Mouse (Mus musculus): ENCODE results near the gene Lpcat2. TPM values are rescaled to one million over a fixed set of nuclear protein-coding genes. Genes with fewer than 3 reads are reported as not detected.
"Not testable (repeated sequence)": the region's sequence is repeated elsewhere in the genome, so short reads cannot be mapped to it uniquely, and the experiment has no call there.

Gene Lpcat2
- polyA plus RNA-seq, 1 experiment from 2014 or later: 29.4 TPM

DNA sequence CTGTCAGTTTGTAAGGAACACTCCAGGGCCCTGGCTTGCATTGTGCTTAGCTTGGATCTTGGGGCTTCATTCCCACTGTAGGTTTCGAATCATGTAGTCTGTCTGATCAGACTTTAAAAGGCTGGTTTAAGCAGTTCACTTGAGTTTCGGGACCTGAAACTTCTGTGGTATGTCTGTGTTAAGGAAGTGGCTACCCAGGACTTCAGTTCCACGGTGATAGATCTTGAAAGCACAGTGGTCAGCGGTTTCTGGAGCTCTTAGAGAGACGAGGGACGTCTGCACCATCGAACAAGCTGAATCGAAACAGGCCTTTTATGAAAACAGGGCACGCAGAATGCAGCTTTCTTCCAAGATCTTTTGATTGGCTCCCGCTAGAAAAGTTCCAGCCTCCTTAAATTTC lies 20.7 kb downstream of the Lpcat2 start:
- Histone ChIP-seq H3K79me2 (ENCODE audit: inconsistent target) (no peaks in the 10 kb centered on the region), H3K27ac (0 out of 2 replicates have a peak overlapping the region, but pooled peaks have one; percentile 12), H3K36me3 (ENCODE audit: inconsistent target) (peaks cover 30% of the 10 kb centered on the region), H3K4me3 (ENCODE audit: inconsistent target) (no peak overlapping the region)
- WGBS (ENCODE audit: missing documents): 8% methylated on average over 10 of the region's 10 CpGs

DNA sequence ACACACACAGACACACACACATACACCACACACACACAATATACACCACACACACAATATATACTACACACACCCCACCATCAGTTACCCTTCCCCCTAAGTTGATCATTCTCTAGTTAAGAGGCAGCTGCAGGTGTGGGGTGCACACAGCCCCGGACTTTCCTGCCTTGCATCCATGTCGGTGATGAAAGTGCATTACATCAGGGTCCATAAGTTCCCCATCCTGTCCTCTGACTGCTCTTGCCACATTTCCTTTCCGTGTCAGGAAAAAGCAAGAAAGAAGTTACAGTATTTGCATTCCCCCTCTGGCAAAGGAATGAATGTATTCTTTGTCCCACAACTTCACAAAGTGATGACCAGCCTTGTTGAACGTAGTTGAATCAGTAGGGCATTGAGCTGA lies 26.1 kb downstream of the Lpcat2 start:
- WGBS (ENCODE audit: missing documents): 17% methylated on average over 4 of the region's 4 CpGs
- no peak overlapping the region for H3K4me3 ChIP-seq (ENCODE audit: inconsistent target)
- no peak overlapping the region for H3K27ac ChIP-seq
- H3K36me3 ChIP-seq (ENCODE audit: inconsistent target): peaks cover 33% of the 10 kb centered on the region
- no peaks in the 10 kb centered on the region for H3K79me2 ChIP-seq (ENCODE audit: inconsistent target)

DNA sequence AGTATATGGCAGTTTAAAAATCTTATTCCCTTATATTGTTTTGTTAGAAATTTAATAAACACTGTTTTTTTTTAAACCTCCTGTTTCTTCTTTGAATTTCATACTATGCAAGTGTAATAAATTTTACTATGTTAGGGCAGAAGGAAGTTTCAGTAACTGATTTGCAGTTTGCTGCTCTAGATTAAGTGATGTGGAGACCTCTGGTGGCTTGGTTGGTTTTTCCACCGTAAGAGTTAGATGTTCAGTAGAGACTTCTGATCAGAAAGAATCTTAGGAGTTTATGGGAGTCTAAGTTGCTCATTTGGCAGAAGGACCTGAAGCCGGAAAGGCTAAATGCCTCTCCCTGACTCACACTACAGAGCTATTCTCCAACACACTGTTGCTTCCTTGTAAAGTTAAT lies 28.6 kb downstream of the Lpcat2 start:
- Histone ChIP-seq H3K27ac (no peak overlapping the region), H3K36me3 (ENCODE audit: inconsistent target) (peaks cover 43% of the 10 kb centered on the region), H3K4me3 (ENCODE audit: inconsistent target) (no peak overlapping the region), H3K79me2 (ENCODE audit: inconsistent target) (no peaks in the 10 kb centered on the region)
- WGBS (ENCODE audit: missing documents): 57% methylated on average over 2 of the region's 2 CpGs

DNA sequence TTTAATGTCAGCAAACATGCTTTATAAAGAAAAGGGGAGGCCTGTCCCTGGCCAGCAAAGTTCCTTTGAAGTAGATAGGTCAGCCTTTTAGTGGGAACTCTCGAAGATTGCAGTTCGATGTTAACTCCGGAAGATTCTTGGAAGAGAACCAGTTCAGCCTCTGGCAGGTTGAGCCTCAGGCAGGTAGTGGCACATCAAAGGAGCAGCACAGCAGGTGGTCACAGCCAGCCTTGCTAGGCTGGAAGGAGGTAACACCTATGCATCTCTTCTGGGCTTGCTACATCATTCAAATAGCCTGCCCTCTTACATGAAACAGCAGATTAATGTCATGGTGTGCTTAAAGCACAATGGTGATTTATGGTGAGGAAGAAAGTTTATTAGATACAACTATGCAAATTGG lies 37.1 kb downstream of the Lpcat2 start:
- H3K36me3 ChIP-seq (ENCODE audit: inconsistent target): peaks cover 64% of the 10 kb centered on the region
- 97% methylated on average over 3 of the region's 3 CpGs for WGBS (ENCODE audit: missing documents)
- not testable (repeated sequence) for H3K27ac ChIP-seq; H3K4me3 ChIP-seq (ENCODE audit: inconsistent target); H3K79me2 ChIP-seq (ENCODE audit: inconsistent target)

DNA sequence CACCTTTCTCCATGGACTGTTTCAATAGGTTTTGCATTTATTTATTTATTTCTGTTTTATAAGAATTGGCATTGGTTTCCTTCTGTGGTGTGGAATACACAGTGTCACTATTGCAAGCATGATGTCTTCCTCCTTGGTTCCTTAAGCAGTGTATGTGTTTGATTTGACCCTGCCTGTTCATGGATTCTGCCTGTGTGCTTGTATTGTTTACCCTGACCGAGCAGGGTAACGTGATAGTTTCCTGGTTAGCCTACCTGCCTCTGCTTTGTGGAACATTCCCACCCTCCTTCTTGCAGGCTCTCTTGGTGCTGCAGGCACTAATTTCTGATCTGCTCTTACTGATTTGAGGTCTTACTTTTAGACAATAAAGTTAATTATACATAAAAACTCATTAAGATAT lies 38.7 kb downstream of the Lpcat2 start:
- H3K27ac ChIP-seq: no peak overlapping the region
- H3K36me3 ChIP-seq (ENCODE audit: inconsistent target): peaks cover 69% of the 10 kb centered on the region
- no peaks in the 10 kb centered on the region for H3K79me2 ChIP-seq (ENCODE audit: inconsistent target)
- no peak overlapping the region for H3K4me3 ChIP-seq (ENCODE audit: inconsistent target)
- WGBS (ENCODE audit: missing documents): 91% methylated on average over 2 of the region's 2 CpGs

DNA sequence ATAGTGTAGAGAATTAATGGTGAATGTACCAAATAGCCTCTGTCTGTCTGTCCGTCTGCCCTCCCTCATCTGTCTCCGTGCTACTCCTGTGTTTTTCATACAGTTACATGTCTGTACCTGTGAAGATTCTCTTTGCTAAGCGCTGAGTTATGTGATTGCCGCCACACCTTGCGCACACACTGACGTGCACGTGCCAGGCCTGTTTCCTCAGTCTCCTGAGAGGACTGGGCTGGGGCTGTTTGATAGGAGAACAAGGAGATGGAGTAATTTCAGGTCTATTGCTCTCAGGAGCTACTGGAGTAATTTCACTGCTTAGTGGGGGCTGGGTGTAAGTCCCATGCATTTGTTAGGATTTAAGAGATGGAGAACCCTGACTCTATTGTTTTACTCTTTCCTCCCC lies 39.9 kb downstream of the Lpcat2 start:
- 93% methylated on average over 7 of the region's 7 CpGs for WGBS (ENCODE audit: missing documents)

DNA sequence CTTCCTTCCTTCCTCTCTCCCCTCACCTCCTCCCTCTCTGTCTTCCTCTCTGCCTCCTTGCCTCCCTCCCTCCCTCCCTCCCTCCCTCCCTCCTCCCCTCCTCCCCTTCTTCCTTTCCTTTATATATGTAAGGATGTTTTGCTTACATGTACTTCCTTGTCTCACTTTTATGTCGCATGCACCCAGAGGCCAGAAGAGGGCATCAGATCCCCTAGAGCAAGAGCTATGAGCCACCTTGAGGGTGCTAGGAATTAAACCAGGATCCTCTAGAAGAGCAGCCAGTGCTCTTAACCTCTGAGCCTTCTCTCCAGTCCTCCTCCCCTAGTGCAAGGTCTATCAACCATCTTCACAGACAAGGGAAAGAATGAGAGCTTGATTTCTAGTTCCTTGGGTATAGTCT lies 40.9 kb downstream of the Lpcat2 start:
- Histone ChIP-seq H3K4me3 (ENCODE audit: inconsistent target) (no peak overlapping the region), H3K27ac (no peak overlapping the region), H3K79me2 (ENCODE audit: inconsistent target) (no peaks in the 10 kb centered on the region), H3K36me3 (ENCODE audit: inconsistent target) (peaks cover 47% of the 10 kb centered on the region)
- WGBS (ENCODE audit: missing documents): 100% methylated on average over 1 of the region's 1 CpGs

More for the DNA sequence above, 39.9 kb downstream of the Lpcat2 start:
- Histone ChIP-seq H3K4me3 (ENCODE audit: inconsistent target) (no peak overlapping the region), H3K79me2 (ENCODE audit: inconsistent target) (no peaks in the 10 kb centered on the region), H3K36me3 (ENCODE audit: inconsistent target) (peaks cover 57% of the 10 kb centered on the region), H3K27ac (no peak overlapping the region)

DNA sequence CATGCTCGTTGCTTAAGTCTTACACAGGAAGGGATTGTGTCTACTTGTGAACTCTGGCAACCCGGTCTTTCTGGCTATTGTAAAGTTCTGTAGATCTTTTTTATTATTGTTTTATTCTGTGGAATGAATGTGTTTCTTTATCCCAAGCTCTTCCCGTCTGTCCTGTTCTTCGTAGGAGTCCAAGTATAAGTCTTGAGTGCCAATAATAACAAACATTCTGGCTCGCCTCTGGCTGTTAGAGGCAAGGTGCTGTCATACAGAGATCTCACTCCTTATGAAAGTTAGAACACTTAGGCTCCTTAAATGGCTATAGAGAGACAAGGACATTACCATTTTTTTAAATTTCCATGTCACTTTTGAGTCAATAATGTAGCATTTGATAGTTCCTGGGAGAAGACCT lies 41.5 kb downstream of the Lpcat2 start:
- Histone ChIP-seq H3K4me3 (ENCODE audit: inconsistent target) (no peak overlapping the region), H3K36me3 (ENCODE audit: inconsistent target) (peaks cover 47% of the 10 kb centered on the region), H3K79me2 (ENCODE audit: inconsistent target) (no peaks in the 10 kb centered on the region), H3K27ac (no peak overlapping the region)
- WGBS (ENCODE audit: missing documents): 93% methylated on average over 5 of the region's 5 CpGs

DNA sequence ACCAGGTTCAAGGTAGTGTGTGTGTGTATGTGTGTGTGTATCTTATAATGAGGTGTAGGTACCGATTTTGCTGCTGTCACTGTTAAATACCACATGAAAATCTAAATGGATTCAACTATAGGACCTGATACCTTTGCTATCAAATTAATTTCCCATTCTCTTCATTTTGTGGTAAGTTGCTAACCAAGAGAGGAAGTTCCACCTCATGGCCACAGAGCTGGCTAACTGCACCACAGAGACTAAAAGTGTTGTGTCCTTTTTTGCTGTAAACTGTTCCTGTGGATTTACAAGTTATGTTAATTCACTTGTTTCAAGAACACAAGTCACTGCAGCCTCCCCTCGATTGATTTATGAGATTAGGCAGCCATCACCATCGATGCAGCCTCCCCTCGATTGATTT lies 42.7 kb downstream of the Lpcat2 start:
- H3K4me3 ChIP-seq (ENCODE audit: inconsistent target): no peak overlapping the region
- WGBS (ENCODE audit: missing documents): 47% methylated on average over 4 of the region's 4 CpGs
- no peaks in the 10 kb centered on the region for H3K79me2 ChIP-seq (ENCODE audit: inconsistent target)
- H3K27ac ChIP-seq: no peak overlapping the region
- H3K36me3 ChIP-seq (ENCODE audit: inconsistent target): peaks cover 48% of the 10 kb centered on the region; the same call in 1 of the 2 replicates

DNA sequence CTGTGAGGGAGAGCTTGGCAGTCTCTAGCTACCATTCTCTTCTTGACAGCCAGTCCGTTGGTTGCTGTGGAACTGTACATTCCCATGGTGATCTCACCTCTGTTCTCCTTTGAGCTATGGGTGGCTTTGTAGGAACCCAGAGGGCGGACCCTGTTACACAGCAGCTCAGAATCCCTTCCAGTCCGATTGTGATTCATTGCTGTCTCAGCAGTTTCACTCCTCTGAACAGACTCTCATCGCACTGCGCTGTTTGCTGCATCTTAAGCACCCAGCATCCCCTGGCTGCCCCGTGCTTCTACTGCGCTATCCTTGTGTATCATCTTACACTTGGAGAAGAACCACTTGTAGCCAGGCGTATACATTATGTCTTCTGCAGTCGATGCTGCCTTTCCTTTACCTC lies 44.5 kb downstream of the Lpcat2 start:
- Histone ChIP-seq H3K36me3 (ENCODE audit: inconsistent target) (peaks cover 48% of the 10 kb centered on the region; the same call in 1 of the 2 replicates), H3K27ac (no peak overlapping the region), H3K79me2 (ENCODE audit: inconsistent target) (no peaks in the 10 kb centered on the region), H3K4me3 (ENCODE audit: inconsistent target) (no peak overlapping the region)
- 93% methylated on average over 9 of the region's 9 CpGs for WGBS (ENCODE audit: missing documents)

DNA sequence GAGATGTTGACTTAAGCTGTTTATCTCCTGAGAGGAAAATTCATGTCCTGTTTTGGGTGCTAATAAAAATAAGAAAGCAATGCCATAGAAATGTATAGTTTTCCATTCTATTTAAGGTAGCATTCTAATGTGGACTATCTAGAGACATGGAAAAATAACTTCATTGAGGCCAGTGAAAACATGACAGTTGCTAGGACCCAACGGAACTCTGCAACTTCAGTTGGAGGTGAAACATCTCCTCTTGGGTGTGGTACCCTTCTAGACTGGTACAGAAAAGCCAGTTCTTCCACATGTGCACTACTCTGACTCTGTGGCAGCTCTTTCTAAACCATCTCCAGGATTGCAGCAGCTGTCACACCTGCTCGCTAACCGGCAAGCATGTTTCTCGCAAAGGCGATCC lies 46.0 kb downstream of the Lpcat2 start, which contains the start of gene Capns2:
Gene Capns2, plus strand, starts transcription at position 301 of the 400 bp plus-strand sequence.
- 96% methylated on average over 5 of the region's 5 CpGs for WGBS (ENCODE audit: missing documents)
- no peak within 1 kb of the TSS for H3K27ac ChIP-seq
- no peaks in the 10 kb centered on the region for H3K79me2 ChIP-seq (ENCODE audit: inconsistent target)
- no peak within 1 kb of the TSS for H3K4me3 ChIP-seq (ENCODE audit: inconsistent target)
- peaks cover 48% of the 10 kb centered on the region for H3K36me3 ChIP-seq (ENCODE audit: inconsistent target)

DNA sequence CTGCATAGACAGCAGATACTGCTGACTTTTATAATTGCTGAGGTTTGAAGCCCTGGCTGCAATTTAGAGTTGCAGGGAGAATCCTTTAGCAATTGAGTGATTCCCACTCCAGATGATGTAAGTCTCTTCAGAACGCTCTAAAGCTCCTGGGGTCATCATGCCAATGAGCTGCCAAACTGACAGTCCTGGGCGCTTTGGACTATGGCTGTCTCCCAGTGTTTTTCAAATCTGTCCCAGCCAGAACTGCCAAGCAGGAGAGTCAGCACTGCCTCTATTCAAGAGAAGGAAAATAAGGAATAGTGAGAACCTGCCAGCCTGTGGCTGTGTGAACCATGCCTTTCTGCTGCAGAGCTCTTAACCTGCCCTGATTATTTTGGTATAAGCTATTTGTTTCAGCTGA lies 47.8 kb downstream of the Lpcat2 start:
- H3K4me3 ChIP-seq (ENCODE audit: inconsistent target): no peak overlapping the region
- H3K79me2 ChIP-seq (ENCODE audit: inconsistent target): no peaks in the 10 kb centered on the region
- 100% methylated on average over 2 of the region's 2 CpGs for WGBS (ENCODE audit: missing documents)
- no peak overlapping the region for H3K27ac ChIP-seq
- peaks cover 45% of the 10 kb centered on the region for H3K36me3 ChIP-seq (ENCODE audit: inconsistent target)

DNA sequence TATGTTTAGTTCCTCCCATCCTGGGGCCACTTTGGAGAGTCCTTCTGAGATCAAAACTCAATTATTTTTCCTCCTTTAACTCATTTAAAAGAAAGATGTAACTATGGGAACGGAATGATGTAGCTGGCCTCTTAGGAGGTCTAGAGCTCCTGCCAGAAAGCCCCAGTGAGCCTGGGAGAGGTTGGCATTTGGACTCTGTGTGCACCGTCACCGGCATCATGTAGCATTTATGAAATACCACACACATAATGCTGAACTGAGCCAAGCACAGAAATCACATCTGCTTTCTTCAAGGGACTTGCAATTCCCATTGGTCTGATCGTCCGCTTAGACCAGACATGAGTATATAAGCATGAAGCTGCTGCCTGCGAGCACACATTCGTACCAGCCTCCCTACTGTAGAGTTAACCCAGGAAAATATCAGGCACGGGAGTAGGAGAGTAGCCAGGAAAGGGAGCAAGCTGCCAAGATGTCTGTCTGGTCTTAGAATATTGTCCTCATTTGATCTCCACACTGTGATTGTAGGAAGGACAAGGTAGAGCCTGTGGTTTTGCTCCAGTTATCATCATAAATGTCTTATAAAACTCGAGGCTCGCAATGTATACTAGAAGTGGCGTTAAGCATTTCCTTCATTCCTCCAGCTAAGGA lies 48.5 kb downstream of the Lpcat2 start:
- peaks cover 39% of the 10 kb centered on the region for H3K36me3 ChIP-seq (ENCODE audit: inconsistent target)
- no peak overlapping the region for H3K4me3 ChIP-seq (ENCODE audit: inconsistent target)
- WGBS (ENCODE audit: missing documents): 94% methylated on average over 11 of the region's 11 CpGs
- H3K27ac ChIP-seq: no peak overlapping the region
- no peaks in the 10 kb centered on the region for H3K79me2 ChIP-seq (ENCODE audit: inconsistent target)

DNA sequence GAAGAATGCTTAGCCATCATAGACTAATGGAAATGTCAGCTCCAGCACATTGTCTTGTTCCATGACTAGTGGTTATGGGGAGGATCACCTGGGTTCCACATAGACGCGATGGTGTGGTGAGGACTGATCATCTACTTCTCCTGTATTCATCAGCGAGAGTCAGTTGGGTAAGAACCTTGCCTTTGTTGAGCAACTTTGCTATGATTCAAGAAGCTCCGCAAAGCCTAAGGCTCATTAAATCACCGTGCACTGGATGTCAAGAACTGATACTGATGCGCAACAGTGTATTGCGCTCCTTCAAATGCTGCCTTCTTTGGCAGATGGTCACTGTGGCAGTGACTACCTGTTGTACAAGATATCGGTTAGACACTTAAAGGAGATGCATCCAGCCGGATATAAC lies 51.4 kb downstream of the Lpcat2 start:
- Histone ChIP-seq H3K4me3 (ENCODE audit: inconsistent target) (no peak overlapping the region), H3K27ac (no peak overlapping the region), H3K36me3 (ENCODE audit: inconsistent target) (peaks cover 34% of the 10 kb centered on the region), H3K79me2 (ENCODE audit: inconsistent target) (no peaks in the 10 kb centered on the region)
- 76% methylated on average over 9 of the region's 9 CpGs for WGBS (ENCODE audit: missing documents)

DNA sequence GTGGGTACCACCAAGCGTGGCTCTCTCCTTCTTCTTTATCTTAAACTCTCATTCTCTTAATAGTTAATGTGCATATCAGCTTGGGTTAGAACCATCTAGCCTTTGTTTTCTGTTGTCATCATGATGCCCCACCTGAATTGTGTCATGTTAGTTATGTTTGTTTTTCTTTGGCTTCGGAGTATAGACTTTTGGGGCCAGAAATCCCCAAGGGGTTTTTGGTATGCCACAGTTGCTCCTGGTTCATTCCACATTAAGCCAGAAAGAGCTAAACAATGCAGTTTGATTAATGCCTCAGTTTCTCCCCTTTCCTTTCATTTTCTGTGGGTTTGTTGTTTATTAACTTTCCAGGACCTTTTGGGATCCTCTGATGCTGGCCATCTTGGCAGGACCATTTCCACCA lies 53.3 kb downstream of the Lpcat2 start:
- no peaks in the 10 kb centered on the region for H3K79me2 ChIP-seq (ENCODE audit: inconsistent target)
- H3K27ac ChIP-seq: no peak overlapping the region
- peaks cover 30% of the 10 kb centered on the region for H3K36me3 ChIP-seq (ENCODE audit: inconsistent target)
- 88% methylated on average over 1 of the region's 2 CpGs for WGBS (ENCODE audit: missing documents)
- H3K4me3 ChIP-seq (ENCODE audit: inconsistent target): no peak overlapping the region

DNA sequence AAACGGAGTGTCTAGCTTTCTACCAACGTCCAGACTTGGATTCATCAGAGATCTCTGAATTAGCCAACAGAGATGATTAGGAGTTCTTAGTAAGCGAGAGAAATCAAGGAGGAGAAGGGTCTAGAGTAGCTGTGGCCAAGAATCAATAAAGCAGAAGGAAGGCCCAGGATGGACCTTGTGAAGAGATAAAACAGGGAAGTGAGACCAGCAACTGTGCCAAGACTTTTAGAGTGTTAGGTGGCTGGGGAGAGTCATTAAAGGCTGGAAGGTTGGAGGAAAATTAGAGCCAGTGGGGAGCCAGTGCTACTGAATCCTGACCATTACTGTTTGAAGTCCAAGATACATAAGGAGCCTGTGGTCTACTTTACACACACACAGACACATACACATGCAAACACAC lies 56.3 kb downstream of the Lpcat2 start:
- no peak overlapping the region for H3K27ac ChIP-seq
- H3K36me3 ChIP-seq (ENCODE audit: inconsistent target): peaks cover 35% of the 10 kb centered on the region
- H3K4me3 ChIP-seq (ENCODE audit: inconsistent target): no peak overlapping the region
- 78% methylated on average over 3 of the region's 3 CpGs for WGBS (ENCODE audit: missing documents)
- no peaks in the 10 kb centered on the region for H3K79me2 ChIP-seq (ENCODE audit: inconsistent target)

All from macrophage (primary cell).